10 mouse cellular contexts compared by ENCODE assay signal in the genomic region with DNA sequence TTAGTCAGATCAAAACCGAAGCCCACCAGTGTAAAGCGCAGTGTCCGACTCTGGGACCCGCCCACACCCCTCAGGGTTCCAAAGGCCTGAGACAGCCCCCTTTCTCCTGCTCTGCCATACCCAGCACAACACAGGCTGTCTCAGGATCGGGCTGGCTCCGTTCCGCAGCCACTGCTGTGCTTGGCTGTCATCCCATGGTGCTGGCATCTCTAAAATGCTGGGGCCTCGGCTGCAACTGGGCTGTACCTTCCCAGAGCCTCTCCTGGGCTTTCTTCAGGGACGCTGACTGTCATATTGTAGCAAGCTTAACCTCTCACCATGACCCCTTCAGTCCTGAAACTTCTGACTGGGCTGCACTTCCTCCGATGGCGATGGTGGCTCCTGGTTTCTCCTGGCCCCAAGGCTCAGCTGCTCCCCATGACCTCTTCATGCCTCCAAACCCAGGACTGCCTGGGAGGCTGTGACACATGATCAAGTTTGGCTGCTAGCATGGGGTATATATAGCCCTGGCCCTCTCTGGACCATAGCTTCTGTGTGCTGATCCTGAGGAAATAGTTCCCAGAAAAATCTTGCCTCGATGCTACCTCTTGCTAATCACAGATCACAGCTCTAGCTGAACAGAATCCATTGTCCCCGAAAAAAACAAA. TPM values are rescaled to one million over a fixed set of nuclear protein-coding genes. Genes with fewer than 3 reads are reported as not detected.
DNase-seq lines count a peak whose midpoint lies in the region; ATAC-seq and TF ChIP-seq lines count a peak whose summit lies in the region.
"Had no signal": no experiment of that assay in that cellular context is flagged by ENCODE, and none has a peak within 500 bp of the region (broad histone marks: within the 10 kb centered on the region; RNA-seq: fewer than 3 reads in every experiment).

No protein-coding gene starts in this region.

- 0 out of 2 replicates have a peak overlapping the region, but pooled peaks have one; percentile 13 for H3K27ac ChIP-seq in hindbrain, embryonic 16.5 days (ENCODE audit: low read depth, low read length)
- H3K27ac ChIP-seq in hindbrain, embryonic 12.5 days, result no peak overlapping the region
- H3K27ac ChIP-seq in heart, embryonic 16.5 days (ENCODE audit: low read length), result peak overlapping the region; percentile 84
- no peak overlapping the region for H3K27ac ChIP-seq in intestine, postnatal 0 days (ENCODE audit: low read depth, low read length)
- no peak overlapping the region for H3K27ac ChIP-seq in midbrain, embryonic 10.5 days (replicated peaks)

- H3K36me3 ChIP-seq in hindbrain, embryonic 16.5 days (ENCODE audit: control insufficient read depth, insufficient read depth, low read length), result no peaks in the 10 kb centered on the region
- H3K36me3 ChIP-seq in hindbrain, embryonic 12.5 days, result no peaks in the 10 kb centered on the region
- H3K36me3 ChIP-seq in heart, embryonic 16.5 days (ENCODE audit: control insufficient read depth, insufficient read depth), result no peaks in the 10 kb centered on the region
- H3K36me3 ChIP-seq in intestine, postnatal 0 days (ENCODE audit: control insufficient read depth, insufficient read depth), result no peaks in the 10 kb centered on the region
- no peaks in the 10 kb centered on the region for H3K36me3 ChIP-seq in midbrain, embryonic 10.5 days

- 53% methylated on average over 13 of the region's 13 CpGs for WGBS in hindbrain, embryonic 16.5 days
- WGBS in hindbrain, embryonic 12.5 days, result 67% methylated on average over 13 of the region's 13 CpGs
- 50% methylated on average over 13 of the region's 13 CpGs for WGBS in heart, embryonic 16.5 days
- WGBS in intestine, postnatal 0 days, result 71% methylated on average over 13 of the region's 13 CpGs
- 65% methylated on average over 13 of the region's 13 CpGs for WGBS in midbrain, embryonic 10.5 days

- H3K4me1 ChIP-seq in hindbrain, embryonic 16.5 days (ENCODE audit: control insufficient read depth, insufficient read depth, low read depth, low read length), result no peaks in the 10 kb centered on the region
- H3K4me1 ChIP-seq in hindbrain, embryonic 12.5 days, result no peaks in the 10 kb centered on the region
- peaks cover 13% of the 10 kb centered on the region for H3K4me1 ChIP-seq in heart, embryonic 16.5 days (ENCODE audit: control insufficient read depth, insufficient read depth, low read length)
- no peaks in the 10 kb centered on the region; the same call in 1 of the 2 replicates for H3K4me1 ChIP-seq in intestine, postnatal 0 days (replicated peaks; ENCODE audit: control insufficient read depth, insufficient read depth, low read length)
- peaks cover 8% of the 10 kb centered on the region for H3K4me1 ChIP-seq in midbrain, embryonic 10.5 days

- ATAC-seq in hindbrain, embryonic 16.5 days, result peak; percentile 85
- no peak for ATAC-seq in hindbrain, embryonic 12.5 days (ENCODE audit: low FRiP score)
- ATAC-seq in heart, embryonic 16.5 days (replicated peaks; ENCODE audit: extremely low read depth, insufficient read depth, low FRiP score), result peak; percentile 85
- ATAC-seq in intestine, postnatal 0 days, result no peak

- no peaks in the 10 kb centered on the region for H3K9me3 ChIP-seq in hindbrain, embryonic 16.5 days (ENCODE audit: control insufficient read depth, low read length)
- H3K9me3 ChIP-seq in hindbrain, embryonic 12.5 days (replicated peaks), result no peaks in the 10 kb centered on the region
- 0 out of 2 replicates have a peak, but pooled peaks cover 3% of the 10 kb centered on the region for H3K9me3 ChIP-seq in heart, embryonic 16.5 days (replicated peaks; ENCODE audit: control insufficient read depth, low read length)
- H3K9me3 ChIP-seq in intestine, postnatal 0 days (ENCODE audit: control insufficient read depth), result 0 out of 2 replicates have a peak, but pooled peaks cover 3% of the 10 kb centered on the region
- no peaks in the 10 kb centered on the region for H3K9me3 ChIP-seq in midbrain, embryonic 10.5 days (replicated peaks)

- H3K4me3 ChIP-seq in hindbrain, embryonic 16.5 days (ENCODE audit: low read length), result no peak overlapping the region
- H3K4me3 ChIP-seq in hindbrain, embryonic 12.5 days, result no peak overlapping the region
- H3K4me3 ChIP-seq in heart, embryonic 16.5 days (ENCODE audit: low read length), result no peak overlapping the region
- no peak overlapping the region for H3K4me3 ChIP-seq in intestine, postnatal 0 days (ENCODE audit: low read depth, low read length)
- H3K4me3 ChIP-seq in midbrain, embryonic 10.5 days, result no peak overlapping the region
- H3K4me3 ChIP-seq: myocyte had no signal

- no peak overlapping the region for H3K9ac ChIP-seq in hindbrain, embryonic 16.5 days (ENCODE audit: low read depth, low read length)
- H3K9ac ChIP-seq in hindbrain, embryonic 12.5 days, result no peak overlapping the region
- H3K9ac ChIP-seq in heart, embryonic 16.5 days (ENCODE audit: low read length), result no peak overlapping the region
- H3K9ac ChIP-seq in intestine, postnatal 0 days (ENCODE audit: low read depth, low read length), result no peak overlapping the region

- H3K27me3 ChIP-seq in hindbrain, embryonic 16.5 days (replicated peaks; ENCODE audit: control insufficient read depth, insufficient read depth, low read length), result no peaks in the 10 kb centered on the region
- no peaks in the 10 kb centered on the region for H3K27me3 ChIP-seq in hindbrain, embryonic 12.5 days
- H3K27me3 ChIP-seq in heart, embryonic 16.5 days (ENCODE audit: control insufficient read depth, insufficient read depth, low read length), result no peaks in the 10 kb centered on the region
- no peaks in the 10 kb centered on the region for H3K27me3 ChIP-seq in intestine, postnatal 0 days (replicated peaks; ENCODE audit: control insufficient read depth, insufficient read depth, low read length)
- H3K27me3 ChIP-seq in midbrain, embryonic 10.5 days (ENCODE audit: low read depth, poor library complexity, severe bottlenecking), result no peaks in the 10 kb centered on the region

- DNase-seq in brain, adult 2 months (ENCODE audit: low read depth, low spot score), result peak; percentile 91
- peak; percentile 96 to 97 for DNase-seq in cerebellum, postnatal 10 days
- no peak for DNase-seq in B cell, adult 2 months
- DNase-seq in midbrain, embryonic 10.5 days (ENCODE audit: low spot score), result no peak

- TF ChIP-seq CTCF in intestine, postnatal 0 days (IDR thresholded peaks at IDR 0.05; ENCODE audit: low read depth), result no peak

- H3K4me2 ChIP-seq in hindbrain, embryonic 16.5 days (ENCODE audit: low read length), result no peak overlapping the region
- H3K4me2 ChIP-seq in hindbrain, embryonic 12.5 days (replicated peaks), result no peak overlapping the region
- H3K4me2 ChIP-seq in heart, embryonic 16.5 days (ENCODE audit: low read depth, low read length), result peak overlapping the region; percentile 39
- H3K4me2 ChIP-seq in intestine, postnatal 0 days (replicated peaks; ENCODE audit: low read depth), result no peak overlapping the region

RNA-seq across cellular contexts. Expression of a gene that starts 37.3 kb away (rescaled TPM):
- 4.2 and 4.3 TPM in 2 replicates for polyA plus RNA-seq in hindbrain, embryonic 16.5 days (2015; fragmentation: Nextera tagmentation; extraction: Ambion mirVana)
- 2.7 and 3.2 TPM in 2 replicates for polyA plus RNA-seq in hindbrain, embryonic 12.5 days (2016; fragmentation: Nextera tagmentation; extraction: Ambion mirVana)
- 5.7 and 5.9 TPM in 2 replicates for polyA plus RNA-seq in heart, embryonic 16.5 days (2015; fragmentation: Nextera tagmentation; extraction: Ambion mirVana)
- polyA plus RNA-seq in intestine, postnatal 0 days (2015; fragmentation: Nextera tagmentation; extraction: Ambion mirVana), result 0.58 and 0.76 TPM in 2 replicates
- 0.53 and 0.62 TPM in 2 replicates for polyA plus RNA-seq in midbrain, embryonic 10.5 days (2016; fragmentation: Nextera tagmentation; extraction: Ambion mirVana)
- polyA plus RNA-seq: liver, adult 2 months had no signal

RNA-seq across cellular contexts. Expression of a gene that starts 53.2 kb away (rescaled TPM):
- polyA plus RNA-seq in hindbrain, embryonic 16.5 days (2015; fragmentation: Nextera tagmentation; extraction: Ambion mirVana), result 30.1 and 33.6 TPM in 2 replicates
- polyA plus RNA-seq in hindbrain, embryonic 12.5 days (2016; fragmentation: Nextera tagmentation; extraction: Ambion mirVana), result 49.9 and 51.0 TPM in 2 replicates
- polyA plus RNA-seq in heart, embryonic 16.5 days (2015; fragmentation: Nextera tagmentation; extraction: Ambion mirVana), result 67.7 and 69.2 TPM in 2 replicates
- 86.4 and 86.5 TPM in 2 replicates for polyA plus RNA-seq in intestine, postnatal 0 days (2015; fragmentation: Nextera tagmentation; extraction: Ambion mirVana)
- polyA plus RNA-seq in midbrain, embryonic 10.5 days (2016; fragmentation: Nextera tagmentation; extraction: Ambion mirVana), result 55.7 and 65.1 TPM in 2 replicates

Comparison
In these comparisons a context has a peak if more than half of its experiments do, and no peak if none do; other contexts are left out.
1. ATAC-seq: peak in hindbrain, embryonic 16.5 days (single experiment) and heart, embryonic 16.5 days (single experiment); none in hindbrain, embryonic 12.5 days (single experiment) and intestine, postnatal 0 days (single experiment).
2. H3K27ac ChIP-seq: peak in hindbrain, embryonic 16.5 days (single experiment) and heart, embryonic 16.5 days (single experiment); none in hindbrain, embryonic 12.5 days (single experiment), intestine, postnatal 0 days (single experiment) and midbrain, embryonic 10.5 days (single experiment).
3. DNase-seq: peak in brain, adult 2 months (single experiment) and cerebellum, postnatal 10 days (2 of 2); none in B cell, adult 2 months (0 of 2) and midbrain, embryonic 10.5 days (single experiment).